Mouse (Mus musculus) limb, embryonic 11.5 days (tissue): Measurements from ENCODE around the gene Psmb7. TPM values are rescaled to one million over a fixed set of nuclear protein-coding genes. Genes with fewer than 3 reads are reported as not detected.

Experiments used
- ATAC-seq: fragments of 200-750 bp; cut with Nextera tagmentation; 2 replicates; pipeline ENCODE4 v1.8.0; 2017; ENCODE audit warnings: low read depth; ENCODE audit not compliant: insufficient number of reproducible peaks, low FRiP score, low TSS enrichment
- DNase-seq: peaks from one replicate; pipeline ENCODE4 v3.0.0-alpha.2; 2015; ENCODE audit warnings: low spot score
- H3K27ac ChIP-seq: fragments of 300-500 bp; sonication (generic); replicated peaks from 2 replicates; pipeline ENCODE4 v1.5.1; 2014; ENCODE audit warnings: low read depth, mild to moderate bottlenecking, low read length
- H3K27me3 ChIP-seq: fragments of 300-500 bp; sonication (generic); 2 replicates; pipeline ENCODE4 v1.6.1; 2014; ENCODE audit warnings: mild to moderate bottlenecking, low read length, mixed read lengths; ENCODE audit not compliant: control insufficient read depth, insufficient read depth
- H3K36me3 ChIP-seq: fragments of 300-500 bp; sonication (generic); 2 replicates; pipeline ENCODE4 v1.6.1; 2014; ENCODE audit warnings: mild to moderate bottlenecking, low read length, moderate library complexity, mixed read lengths; ENCODE audit not compliant: control insufficient read depth, insufficient read depth
- H3K4me1 ChIP-seq: fragments of 300-500 bp; sonication (generic); 2 replicates; pipeline ENCODE4 v1.6.1; 2014; ENCODE audit warnings: low read length, mixed read lengths; ENCODE audit not compliant: control insufficient read depth, insufficient read depth
- H3K4me2 ChIP-seq: fragments of 300-500 bp; sonication (generic); 2 replicates; pipeline ENCODE4 v1.6.1; 2014; ENCODE audit warnings: low read depth, mild to moderate bottlenecking, moderate library complexity; ENCODE audit not compliant: severe bottlenecking
- H3K4me3 ChIP-seq: fragments of 300-500 bp; sonication (generic); 2 replicates; pipeline ENCODE4 v1.5.1; 2014; ENCODE audit warnings: low read depth, low read length
- H3K9ac ChIP-seq: fragments of 300-500 bp; sonication (generic); 2 replicates; pipeline ENCODE4 v1.6.1; 2014; ENCODE audit warnings: mild to moderate bottlenecking, low read length
- H3K9me3 ChIP-seq: fragments of 300-500 bp; sonication (generic); 2 replicates; pipeline ENCODE4 v1.6.1; 2016; ENCODE audit warnings: low read length; ENCODE audit not compliant: control insufficient read depth
- WGBS: fragments of 180-500 bp; shearing (Covaris S2); extraction: QIAGEN DNeasy Blood & Tissue Kit; methylation state at CpG from one replicate; pipeline ENCODE4 v1.1.7; 2014; 5-methylcytosine and 5-hydroxymethylcytosine counted together
- polyA plus RNA-seq: library from polyadenylated mRNA; unstranded; fragments of >200 nt; fragmentation: Nextera tagmentation; extraction: Ambion mirVana; gene quantifications from 2 replicates; pipeline ENCODE4 v1.2.1, GENCODE M21; 2014

Gene Psmb7
- polyA plus RNA-seq, 1 experiment from 2014 or later = 366 TPM

DNA sequence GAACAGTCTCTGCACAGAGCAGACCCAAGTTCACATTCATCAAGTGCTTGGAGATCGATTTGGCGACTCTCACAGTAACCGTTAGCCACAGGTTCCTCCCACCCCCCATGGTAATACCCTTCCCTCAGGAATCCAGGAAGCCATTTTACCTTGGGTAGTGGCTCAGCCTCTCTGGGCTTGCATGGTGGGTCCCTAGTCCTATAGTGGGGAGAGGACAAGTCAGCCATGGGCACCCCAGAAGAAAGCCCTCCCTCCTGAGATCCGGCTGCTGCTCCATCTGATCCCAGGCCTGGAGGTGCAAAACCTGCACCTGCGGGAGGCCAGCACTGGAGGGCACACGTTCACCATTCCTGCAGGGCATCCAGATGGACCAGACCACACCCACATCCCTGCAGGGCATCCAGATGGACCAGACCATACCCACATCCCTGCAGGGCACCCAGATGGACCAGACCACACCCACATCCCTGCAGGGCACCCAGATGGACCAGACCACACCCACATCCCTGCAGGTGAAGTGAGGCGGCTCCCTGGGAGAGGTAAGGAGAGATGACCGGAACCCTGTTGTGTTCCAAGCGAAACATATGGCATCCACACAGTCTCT is 31.6 kb upstream of the Psmb7 start:
- no peaks in the 10 kb centered on the region for H3K36me3 ChIP-seq
- no peak overlapping the region for H3K27ac ChIP-seq
- H3K4me3 ChIP-seq = no peak overlapping the region
- ATAC-seq (no peak), DNase-seq (peak; percentile 41)
- no peaks in the 10 kb centered on the region for H3K4me1 ChIP-seq
- WGBS = 56% methylated on average over 9 of the region's 9 CpGs
- no peaks in the 10 kb centered on the region for H3K27me3 ChIP-seq
- H3K9me3 ChIP-seq = no peaks in the 10 kb centered on the region
- no peak overlapping the region for H3K9ac ChIP-seq
- no peak overlapping the region for H3K4me2 ChIP-seq

DNA sequence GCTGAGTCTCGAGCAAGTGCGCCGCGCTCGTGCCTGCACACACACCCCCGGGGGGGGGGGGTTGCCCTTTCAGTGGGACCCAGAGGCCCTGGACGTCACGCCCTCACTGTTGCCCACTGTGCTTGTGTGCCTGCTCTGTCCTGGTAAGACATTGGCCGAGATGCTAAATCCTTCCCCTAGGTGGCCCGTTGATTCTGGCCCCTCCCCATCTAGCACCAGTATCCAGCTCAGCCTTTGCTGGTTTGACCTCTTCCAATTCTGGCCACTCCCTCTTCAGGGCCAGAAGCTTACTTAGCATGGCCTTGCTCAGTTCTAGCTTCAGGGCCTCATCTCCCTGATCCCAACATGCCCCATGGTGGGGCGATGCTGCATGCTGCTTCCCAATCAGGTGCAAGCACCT is 28.6 kb upstream of the Psmb7 start:
- Histone ChIP-seq H3K4me2 (no peak overlapping the region), H3K36me3 (no peaks in the 10 kb centered on the region), H3K9me3 (no peaks in the 10 kb centered on the region), H3K27ac (no peak overlapping the region), H3K4me1 (0 out of 2 replicates have a peak, but pooled peaks cover 6% of the 10 kb centered on the region), H3K27me3 (peaks cover 2% of the 10 kb centered on the region), H3K9ac (no peak overlapping the region), H3K4me3 (no peak overlapping the region)
- ATAC-seq (no peak), DNase-seq (no peak)
- WGBS = 63% methylated on average over 11 of the region's 11 CpGs

DNA sequence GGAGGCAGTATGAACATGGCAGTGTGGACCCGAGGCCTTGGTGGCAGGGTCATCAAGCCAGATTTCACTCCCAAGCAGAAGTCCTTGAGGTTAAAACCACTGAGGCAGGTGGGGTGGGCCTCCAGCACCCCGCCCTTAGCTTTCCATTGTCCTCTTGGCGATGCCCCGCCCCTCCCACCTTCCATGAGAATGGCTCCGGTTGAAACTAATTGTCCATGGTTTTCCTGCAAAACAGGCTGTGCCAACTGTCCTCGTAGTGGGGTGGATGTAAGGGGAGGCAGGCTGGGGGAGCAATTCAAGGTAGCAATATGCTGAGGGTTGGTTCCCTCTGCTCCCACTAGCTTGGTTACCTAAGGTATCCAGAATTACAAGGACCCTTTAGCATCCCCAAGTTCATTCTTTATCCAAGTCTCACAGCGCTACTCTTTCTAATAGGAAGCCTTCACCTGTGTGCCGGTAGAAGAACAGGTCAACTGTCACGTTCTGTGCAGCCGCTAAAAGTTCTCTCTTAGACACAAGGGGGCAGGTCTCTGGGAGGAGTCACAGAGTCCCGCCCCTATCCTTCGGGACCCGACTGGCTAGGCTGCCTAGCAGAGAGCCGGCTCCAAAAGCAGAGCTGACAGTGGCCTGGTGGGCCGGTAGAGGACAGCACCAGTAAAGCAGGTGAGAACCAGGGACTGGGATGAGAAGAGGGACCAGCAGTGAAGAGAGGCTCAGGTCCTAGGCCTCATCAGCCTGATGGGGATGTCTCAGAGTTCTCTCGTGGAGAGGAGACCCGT is 25.1 kb upstream of the Psmb7 start:
- Histone ChIP-seq H3K9me3 (no peaks in the 10 kb centered on the region), H3K4me3 (no peak overlapping the region), H3K36me3 (no peaks in the 10 kb centered on the region), H3K4me1 (0 out of 2 replicates have a peak, but pooled peaks cover 6% of the 10 kb centered on the region), H3K27ac (no peak overlapping the region), H3K9ac (no peak overlapping the region), H3K27me3 (peaks cover 2% of the 10 kb centered on the region), H3K4me2 (peak overlapping the region; percentile 36; the same call in 1 of the 2 replicates)
- peak; percentile 75; the same call in 1 of the 2 replicates for ATAC-seq
- peak; percentile 62 for DNase-seq
- WGBS = 11% methylated on average over 17 of the region's 17 CpGs

DNA sequence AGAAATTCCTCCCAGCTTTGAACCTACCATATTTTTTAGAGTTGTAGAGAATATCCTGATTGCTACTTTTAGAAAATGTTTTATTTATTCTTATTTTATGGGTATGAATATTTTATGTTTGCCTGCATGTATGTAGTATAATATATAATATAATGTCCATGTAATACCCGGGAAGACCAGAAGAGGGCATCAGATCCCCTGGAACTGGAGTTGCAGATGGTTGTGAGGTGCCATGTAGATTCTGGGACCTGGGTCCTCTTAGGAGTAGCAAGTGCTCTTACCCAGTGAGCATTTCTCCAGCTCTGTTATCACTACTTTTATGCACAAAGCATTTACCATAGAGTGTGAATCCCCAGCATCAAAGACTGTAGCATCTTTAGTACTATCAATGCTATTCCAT is 17.5 kb upstream of the Psmb7 start:
- Histone ChIP-seq H3K27ac (no peak overlapping the region), H3K4me3 (no peak overlapping the region), H3K27me3 (no peaks in the 10 kb centered on the region), H3K9ac (no peak overlapping the region), H3K9me3 (no peaks in the 10 kb centered on the region), H3K4me2 (no peak overlapping the region), H3K36me3 (no peaks in the 10 kb centered on the region), H3K4me1 (no peaks in the 10 kb centered on the region)
- WGBS = 3% methylated on average over 1 of the region's 1 CpGs
- DNase-seq = no peak
- ATAC-seq = no peak

DNA sequence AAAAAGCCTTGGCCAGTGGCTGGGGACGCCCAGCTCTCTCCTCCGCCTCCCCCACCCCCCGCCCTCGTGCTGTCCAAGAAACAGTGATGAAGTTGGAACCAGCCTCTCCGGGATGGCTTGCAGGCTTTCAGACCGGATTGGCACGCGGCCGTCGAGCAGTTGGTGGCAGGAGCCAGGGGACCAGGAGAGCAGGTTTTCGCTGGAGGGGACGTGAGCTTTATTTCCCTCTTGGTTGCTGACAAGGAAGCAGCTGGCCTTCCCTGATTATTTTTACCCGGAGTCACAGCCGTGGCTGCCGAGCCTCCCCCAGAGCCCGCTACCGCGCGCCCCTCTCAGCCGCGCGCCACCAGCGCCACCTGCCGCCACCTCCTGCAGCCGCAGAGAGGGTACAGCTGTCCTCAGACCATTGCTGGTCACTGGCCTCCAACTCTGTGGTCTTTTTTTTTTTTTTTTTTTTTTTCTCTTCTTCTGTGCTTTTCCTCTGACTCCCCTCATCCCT is 14.5 kb upstream of the Psmb7 start:
- ATAC-seq (peak; percentile 87; the same call in 1 of the 2 replicates), DNase-seq (peak; percentile 89)
- H3K27ac ChIP-seq = no peak overlapping the region
- no peaks in the 10 kb centered on the region for H3K36me3 ChIP-seq
- H3K4me2 ChIP-seq = peak overlapping the region; percentile 67
- WGBS = under 1% methylated on average over 25 of the region's 25 CpGs
- H3K27me3 ChIP-seq = no peaks in the 10 kb centered on the region
- no peaks in the 10 kb centered on the region for H3K4me1 ChIP-seq
- H3K9me3 ChIP-seq = no peaks in the 10 kb centered on the region
- H3K9ac ChIP-seq = peak overlapping the region; percentile 50; the same call in 1 of the 2 replicates
- H3K4me3 ChIP-seq = peak overlapping the region; percentile 26; the same call in 1 of the 2 replicates

DNA sequence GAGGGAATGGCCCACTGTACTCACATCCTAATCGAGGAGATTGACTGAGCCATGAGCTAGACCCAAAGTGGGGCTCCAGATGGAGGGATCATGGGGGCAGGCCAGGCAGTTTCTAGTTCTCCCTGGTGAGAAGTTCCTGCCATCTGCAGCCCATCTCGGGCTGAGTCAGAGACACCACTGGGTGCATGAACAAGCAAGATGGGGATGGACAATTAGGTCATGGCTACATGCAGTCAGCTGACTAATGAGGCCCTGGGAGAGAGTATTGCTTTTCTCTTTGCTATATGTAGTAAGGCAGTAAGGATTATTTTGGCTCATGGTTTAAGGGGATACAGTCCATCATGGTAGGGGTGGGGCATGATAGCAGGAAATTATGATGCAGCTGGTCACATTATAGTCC is 9.8 kb upstream of the Psmb7 start:
- Histone ChIP-seq H3K36me3 (no peaks in the 10 kb centered on the region), H3K27me3 (no peaks in the 10 kb centered on the region), H3K4me3 (no peak overlapping the region), H3K9me3 (no peaks in the 10 kb centered on the region), H3K4me2 (no peak overlapping the region), H3K9ac (no peak overlapping the region), H3K4me1 (peaks cover 5% of the 10 kb centered on the region; the same call in 1 of the 2 replicates), H3K27ac (no peak overlapping the region)
- no peak for ATAC-seq
- WGBS = 84% methylated on average over 2 of the region's 2 CpGs
- DNase-seq = no peak

DNA sequence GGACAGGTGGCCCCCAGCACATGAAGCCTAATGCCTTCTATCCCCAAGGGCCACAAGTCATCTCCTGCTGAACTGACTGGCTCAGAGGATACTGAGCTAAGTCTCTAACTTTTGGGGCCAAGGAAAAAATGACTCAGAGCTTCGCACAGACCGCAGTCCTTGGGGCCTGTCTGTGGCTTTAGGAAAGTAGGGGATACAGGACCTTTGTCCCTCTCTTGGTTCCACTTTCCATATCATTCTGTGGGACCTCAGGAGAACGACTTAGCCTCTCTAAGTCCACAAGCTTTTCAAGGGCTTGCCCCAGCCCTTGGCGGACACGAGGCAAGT is 9.4 kb upstream of the Psmb7 start:
- no peaks in the 10 kb centered on the region for H3K36me3 ChIP-seq
- peaks cover 5% of the 10 kb centered on the region; the same call in 1 of the 2 replicates for H3K4me1 ChIP-seq
- no peak overlapping the region for H3K4me2 ChIP-seq
- WGBS = 83% methylated on average over 5 of the region's 5 CpGs
- no peak overlapping the region for H3K9ac ChIP-seq
- H3K9me3 ChIP-seq = no peaks in the 10 kb centered on the region
- no peaks in the 10 kb centered on the region for H3K27me3 ChIP-seq
- DNase-seq (no peak), ATAC-seq (no peak)
- H3K27ac ChIP-seq = no peak overlapping the region
- H3K4me3 ChIP-seq = no peak overlapping the region

DNA sequence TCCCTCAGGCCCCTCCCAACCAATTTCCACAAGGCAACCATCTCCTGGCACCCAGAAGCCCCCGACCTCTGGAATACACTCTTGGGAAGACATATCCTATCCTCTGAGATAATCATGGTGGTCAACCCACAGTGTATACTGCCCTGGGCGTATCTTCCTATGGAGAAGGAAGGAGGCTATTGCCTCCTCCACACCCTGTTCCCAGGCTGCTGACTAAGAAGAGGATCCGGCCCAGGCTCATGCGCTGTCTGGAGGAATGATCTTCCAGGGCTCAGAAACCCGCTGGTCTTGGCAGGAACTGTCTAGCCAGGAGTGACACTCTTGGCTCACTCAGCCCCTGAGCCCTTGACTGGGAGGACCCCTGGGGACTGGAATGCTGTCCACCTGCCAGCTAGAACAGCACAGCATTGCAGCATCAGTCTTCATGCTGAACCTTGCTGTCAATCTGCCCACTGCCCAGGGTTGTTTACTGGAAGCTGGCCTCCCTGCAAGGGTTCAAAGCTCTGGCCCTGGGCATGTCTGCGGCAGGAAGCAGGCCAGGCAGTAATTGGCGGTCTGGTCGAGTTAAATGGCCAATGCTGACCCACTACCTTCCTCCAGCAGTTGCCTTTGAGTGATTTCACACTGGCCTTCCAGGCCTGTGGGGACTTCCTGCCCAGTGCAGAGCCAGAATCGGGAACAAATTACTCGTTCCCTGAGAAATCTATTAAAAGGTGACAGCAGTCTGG is 8.8 kb upstream of the Psmb7 start:
- Histone ChIP-seq H3K27me3 (no peaks in the 10 kb centered on the region), H3K4me3 (no peak overlapping the region), H3K4me2 (no peak overlapping the region), H3K36me3 (no peaks in the 10 kb centered on the region), H3K9me3 (no peaks in the 10 kb centered on the region), H3K4me1 (peaks cover 5% of the 10 kb centered on the region; the same call in 1 of the 2 replicates), H3K9ac (no peak overlapping the region), H3K27ac (no peak overlapping the region)
- ATAC-seq (no peak), DNase-seq (no peak)
- WGBS = 52% methylated on average over 10 of the region's 10 CpGs
